Mouse (Mus musculus) cerebellum, postnatal 36 days (tissue): ENCODE measurements around the gene Dhx32.

Experiments used
- DNase-seq, 2 experiments: peaks; one replicate each; pipeline ENCODE4 v3.0.0; 2021 to 2022; ENCODE audit warnings: mixed read lengths in 2 of 2

Gene Dhx32

DNA sequence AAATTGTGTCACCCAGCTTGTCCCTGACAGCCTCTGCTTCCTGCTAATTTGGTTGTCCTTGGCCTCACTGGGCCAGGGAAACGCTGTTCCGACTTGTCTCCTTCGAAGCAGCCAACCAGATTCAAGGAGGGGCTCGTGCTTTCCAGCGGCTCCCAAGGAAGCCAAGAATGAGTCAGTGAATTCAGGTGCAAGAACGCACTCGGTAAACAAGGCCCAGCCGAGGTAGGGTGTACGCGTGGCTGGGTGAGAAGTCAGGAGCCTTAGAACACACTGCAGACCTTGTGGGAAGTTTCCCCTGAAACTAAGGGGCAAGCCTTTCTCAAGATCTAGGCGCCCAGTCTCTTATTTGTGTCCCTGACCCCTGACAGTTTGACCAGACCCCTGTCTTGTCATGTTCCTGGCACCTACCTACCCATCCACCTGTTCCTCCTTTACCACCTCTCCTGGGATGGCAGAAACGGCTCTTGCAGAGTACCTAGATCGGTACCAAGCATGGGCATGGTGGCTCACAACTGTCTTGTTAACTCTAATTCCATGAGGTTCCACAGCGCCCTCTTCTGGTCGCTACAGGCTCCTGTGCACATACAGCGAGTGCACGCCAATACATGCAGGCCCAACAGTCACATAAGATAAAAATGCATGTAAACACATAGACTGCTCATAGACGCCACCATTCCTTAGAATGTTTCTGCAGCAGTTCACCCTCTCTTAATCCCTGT is at the start of gene Dhx32:
Gene Dhx32, minus strand, starts transcription at position 10 of the 719 bp plus-strand sequence.
- peak; percentile 75 to 79 for DNase-seq

DNA sequence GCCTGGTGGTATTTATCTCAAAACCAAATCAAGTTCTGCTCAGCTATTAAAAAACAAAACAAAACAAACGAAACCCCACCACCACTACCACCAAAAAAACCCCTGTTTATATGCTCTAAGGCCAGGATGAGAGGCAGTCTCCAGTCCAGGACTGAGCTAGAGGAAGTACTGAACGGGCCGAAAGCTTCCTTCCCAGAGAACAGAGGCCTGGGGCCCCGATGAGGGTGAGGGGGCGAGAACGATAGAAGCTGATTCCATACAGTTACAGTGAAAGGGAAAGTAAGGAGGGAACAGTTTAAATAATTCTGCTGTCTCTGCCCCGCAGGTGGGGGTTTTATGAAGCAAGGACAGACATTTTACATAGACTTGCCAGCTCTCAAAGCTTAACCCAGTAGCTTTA is 47.1 kb upstream of the Dhx32 start:
- DNase-seq = no peak

DNA sequence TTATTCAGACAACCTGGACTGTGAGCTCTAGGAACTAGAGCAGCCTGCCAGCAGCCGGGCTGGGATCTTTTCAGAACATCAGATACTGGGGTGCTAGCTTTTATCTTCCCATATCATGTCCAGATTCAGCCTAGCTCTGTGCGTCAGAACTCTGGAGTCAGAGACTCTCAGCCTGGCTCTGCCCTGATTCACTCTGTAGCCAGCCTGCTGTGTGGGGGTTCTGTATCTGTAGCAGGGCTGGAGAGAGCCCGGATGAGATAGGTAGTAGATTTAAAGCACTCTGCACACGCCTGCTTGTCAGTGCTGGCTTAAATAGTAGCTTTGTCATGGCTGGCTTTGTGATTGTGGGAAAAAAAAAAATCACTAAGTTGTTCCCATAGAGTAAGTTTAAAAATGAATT is 46.0 kb upstream of the Dhx32 start:
- no peak for DNase-seq

DNA sequence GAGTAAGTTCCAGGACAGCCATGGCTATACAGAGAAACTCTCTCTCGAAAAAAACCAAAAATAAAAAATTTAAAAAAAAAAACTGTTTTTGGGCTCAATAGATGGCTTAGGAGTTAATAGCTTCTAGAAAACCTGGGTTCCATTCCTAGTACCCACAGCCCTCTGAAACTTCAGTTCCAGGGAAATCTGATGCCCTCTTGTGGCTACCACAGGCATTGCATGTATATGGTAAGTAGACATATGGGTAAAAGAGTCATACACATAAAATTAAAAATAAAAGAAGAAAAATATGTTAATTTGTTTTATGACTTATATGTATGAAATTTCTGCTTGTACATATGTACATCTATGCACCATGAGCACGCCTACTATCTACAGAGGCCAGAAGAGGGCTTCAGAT is 42.1 kb upstream of the Dhx32 start:
- DNase-seq = no peak

DNA sequence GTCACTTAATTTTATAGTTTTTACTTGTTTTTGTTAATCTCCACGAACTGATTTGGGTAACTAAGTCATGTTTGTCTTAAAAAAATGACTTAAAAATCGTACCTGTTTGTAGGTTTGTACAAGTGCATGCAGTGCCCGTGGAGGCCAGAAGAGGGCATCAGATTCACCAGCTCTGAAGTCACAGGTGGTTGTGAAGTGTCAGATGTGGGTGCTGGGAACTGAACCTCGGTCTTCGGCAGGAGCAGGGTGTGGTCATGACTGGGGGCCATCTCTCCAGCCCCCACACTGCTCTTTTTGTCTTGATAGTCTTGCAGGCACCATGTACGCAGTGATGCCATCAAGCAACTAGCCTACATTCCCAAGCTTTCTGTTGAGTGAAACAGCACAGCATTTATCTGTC is 41.2 kb upstream of the Dhx32 start:
- no peak for DNase-seq

DNA sequence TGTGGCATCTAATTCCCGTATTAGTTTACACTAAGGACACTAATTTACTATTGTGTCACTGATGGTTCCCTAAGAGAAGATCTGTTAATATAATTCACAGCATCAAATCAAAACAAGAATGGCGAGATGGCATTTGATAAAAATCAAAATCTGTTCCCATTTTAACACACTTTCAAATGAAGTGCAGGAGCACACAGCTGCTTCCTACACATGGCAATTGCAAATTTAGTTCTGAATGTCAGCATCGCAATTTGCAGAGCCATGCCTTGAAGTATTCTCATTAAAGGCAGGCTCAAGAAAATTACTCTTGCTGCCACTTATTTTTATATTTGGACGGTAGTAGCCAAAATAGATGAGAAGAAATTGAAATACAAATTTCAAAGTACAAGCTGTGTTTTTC is 30.8 kb upstream of the Dhx32 start:
- no peak for DNase-seq

DNA sequence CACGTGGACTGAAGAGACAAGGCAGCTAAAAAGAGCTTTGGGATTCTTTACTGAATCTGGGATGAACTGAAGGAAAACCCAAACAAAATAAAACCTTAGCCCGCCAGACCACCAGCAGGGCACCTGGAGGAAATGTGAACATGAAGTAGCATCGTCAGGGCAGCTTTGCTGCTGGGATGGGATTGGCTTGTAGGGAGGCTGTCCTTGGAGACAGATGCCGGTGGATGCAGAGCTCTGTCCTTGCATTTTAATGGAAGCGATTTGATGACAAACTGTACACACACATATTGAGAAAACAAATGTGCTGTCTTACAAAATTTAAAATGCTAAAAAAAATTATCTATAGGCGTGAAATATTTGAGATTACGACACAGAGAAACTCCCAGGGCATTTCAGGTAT is 30.4 kb upstream of the Dhx32 start:
- DNase-seq = no peak

DNA sequence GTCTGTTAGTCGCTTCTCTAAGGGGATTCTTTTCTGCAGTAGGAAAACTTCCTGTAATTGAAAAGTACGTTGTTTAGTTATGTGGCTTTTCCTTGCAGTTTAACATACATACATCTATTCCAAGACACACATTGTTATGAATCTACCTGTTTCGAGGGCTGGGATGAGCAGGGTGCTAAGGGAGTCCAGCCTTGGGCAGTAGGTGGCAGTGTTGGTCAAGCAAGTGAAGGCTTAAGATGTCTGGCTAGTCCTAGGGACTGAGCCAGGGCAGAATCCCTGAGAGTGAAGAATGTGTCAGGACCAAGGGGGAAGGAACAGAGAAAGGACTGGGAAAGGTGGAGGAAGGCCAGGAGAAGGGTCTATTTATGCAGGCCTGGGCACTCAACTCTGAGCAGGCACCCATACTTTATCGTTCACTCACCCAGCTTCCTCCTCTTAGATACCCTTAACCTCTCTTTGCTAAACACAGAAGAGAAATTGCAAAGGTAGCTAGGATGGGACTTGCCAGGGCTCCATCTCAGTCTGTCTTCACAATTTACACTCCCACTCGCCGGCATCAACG is 23.2 kb upstream of the Dhx32 start:
- DNase-seq = peak; percentile 66 to 76

DNA sequence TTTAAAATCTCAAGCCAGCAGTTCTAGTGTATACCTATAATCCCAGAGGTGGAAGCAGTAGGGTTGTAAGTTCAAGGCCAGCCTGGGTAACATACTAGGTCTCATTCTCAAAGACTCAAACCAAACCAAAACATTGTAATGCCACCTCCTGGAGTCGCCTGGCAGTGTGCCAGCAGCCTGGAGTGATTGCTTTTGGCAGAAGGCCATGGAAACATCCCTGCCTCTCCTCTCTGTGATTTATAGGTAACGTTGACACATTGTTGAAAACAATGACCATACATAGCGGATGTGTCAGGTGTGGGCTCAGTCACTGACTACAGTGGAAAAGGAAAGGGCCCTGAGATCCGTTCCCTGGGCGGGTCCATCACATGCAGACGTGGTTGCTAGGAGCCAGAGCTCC is 19.3 kb upstream of the Dhx32 start:
- DNase-seq = no peak

DNA sequence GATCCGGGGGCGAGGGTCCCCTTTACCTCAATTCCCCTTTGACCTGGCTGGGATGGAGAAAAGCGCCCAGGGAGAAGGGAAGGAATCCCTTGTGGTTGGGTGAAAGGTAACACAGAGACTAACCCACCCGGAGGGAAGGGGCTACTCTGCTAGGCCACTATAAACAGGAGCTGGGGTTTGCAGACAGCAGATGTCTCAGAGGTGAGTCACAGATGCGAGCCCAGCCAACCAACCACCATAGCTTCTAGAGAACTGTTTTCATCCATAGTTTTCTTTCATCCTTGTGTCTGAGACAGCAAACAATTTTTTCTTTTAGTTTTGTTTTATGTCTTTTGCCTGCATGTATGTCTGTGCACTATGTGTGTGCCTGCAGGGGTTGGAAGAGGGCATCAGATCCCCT is 17.4 kb upstream of the Dhx32 start:
- DNase-seq = no peak

DNA sequence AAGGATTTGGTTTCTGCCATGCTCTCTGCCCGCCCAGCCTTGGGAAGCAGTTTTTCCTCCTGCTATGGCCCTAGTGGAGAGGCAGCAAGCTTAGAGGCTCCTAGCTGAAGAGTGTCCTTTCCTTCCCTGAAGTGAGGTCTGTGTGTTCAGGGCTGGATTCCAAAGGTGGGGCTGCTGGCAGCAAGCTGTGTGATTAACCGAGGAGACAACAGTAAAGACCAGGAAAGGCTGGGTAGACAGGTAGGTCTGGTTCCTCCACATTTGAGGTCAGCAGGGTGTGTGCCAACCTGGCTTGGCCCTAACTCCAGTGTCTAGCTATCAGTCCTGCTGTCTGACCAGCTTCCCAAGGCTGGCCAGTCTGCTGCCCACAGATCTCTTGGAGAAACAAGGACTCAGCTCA is 12.2 kb upstream of the Dhx32 start:
- peak in 1 of 2 experiments; percentile 16 for DNase-seq

DNA sequence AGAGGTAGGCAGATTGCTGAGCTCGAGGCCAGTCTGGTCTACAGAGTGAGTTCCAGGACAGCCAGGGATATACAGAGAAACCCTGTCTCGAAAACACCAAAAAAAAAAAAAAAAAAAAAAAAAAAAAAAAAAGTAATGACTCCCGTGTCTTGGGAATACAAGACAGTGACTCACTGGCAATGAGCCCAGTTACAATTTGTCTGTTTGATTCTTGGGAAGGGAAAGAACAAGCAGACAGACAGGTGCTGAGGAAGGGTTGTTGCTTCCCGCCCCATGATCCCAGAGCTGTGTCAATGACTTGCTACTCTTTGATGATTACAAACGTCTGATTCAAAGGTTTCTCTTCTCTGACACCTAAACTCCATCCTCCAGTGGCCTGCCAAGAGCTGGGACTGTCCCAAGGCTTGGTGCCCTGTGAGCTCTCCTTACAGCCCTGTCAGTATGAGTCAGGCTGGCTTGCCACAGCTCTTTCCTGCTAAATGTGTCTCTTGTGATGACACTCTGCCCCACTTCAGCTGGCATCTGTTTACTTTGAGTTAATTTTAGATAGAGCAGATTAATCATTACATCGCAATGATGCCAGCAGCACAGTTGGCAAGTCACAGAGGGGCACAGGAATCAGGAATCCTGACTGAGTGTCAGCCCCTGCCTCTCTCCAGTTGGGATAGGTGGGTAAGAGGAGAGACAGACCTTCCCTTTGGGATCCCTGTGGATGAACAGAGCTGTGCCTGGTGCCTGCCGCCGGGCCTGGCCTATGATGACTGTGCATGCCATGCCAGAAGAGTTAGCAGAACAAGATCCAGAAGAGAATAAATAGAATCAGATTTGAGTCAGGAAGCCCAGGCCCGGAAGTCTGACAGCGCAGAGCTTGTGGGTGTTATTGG is 11.0 kb upstream of the Dhx32 start:
- DNase-seq = peak; percentile 47 to 65

DNA sequence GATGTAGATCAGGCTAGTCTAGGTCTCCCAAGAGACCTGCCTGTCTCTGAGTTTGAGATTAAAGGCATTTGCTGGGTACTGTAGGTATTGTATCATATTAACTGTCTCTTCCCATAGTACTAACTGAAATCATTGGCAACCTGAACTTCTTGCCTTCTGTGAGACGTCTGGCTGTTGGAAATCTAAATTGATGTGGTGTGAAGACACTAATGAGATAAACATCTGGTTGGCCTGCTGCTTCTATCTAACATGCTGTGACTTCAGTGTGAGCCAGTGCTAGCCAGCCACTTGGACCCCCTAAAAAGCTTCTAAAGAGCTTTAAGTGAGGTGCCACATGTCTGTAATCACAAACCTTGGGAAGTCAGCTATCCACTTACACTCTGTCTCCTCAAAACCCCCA is 10.2 kb upstream of the Dhx32 start:
- DNase-seq = no peak

DNA sequence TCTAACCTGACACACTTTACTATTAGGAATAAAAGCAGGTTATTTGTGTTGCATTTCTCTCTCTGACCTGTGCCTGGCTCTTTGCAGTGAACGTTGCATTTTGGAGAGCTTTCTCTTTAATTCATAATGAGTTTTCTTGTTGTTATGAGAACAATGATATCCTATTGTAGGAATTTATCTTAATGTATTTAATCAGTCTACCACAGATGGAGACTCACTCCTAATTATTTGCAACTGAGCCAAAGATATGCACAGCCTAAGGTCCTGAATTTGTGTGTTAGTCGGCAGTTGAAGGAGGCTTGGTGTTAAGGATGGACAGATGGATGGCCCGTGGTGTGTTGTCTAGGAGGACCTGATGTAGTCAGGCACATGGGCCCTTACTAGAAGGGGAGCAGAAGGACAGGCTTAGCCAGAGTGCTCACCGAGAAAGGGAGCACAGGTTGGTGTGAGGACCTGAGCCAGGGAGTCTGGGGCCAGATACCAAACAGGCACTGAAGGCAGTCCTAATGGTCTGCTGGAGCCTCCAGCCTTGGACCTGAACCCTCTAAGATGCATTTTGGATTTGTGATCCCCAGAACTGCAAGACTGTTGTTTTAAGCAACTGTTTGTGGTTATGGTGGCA is 8.2 kb upstream of the Dhx32 start:
- no peak for DNase-seq

DNA sequence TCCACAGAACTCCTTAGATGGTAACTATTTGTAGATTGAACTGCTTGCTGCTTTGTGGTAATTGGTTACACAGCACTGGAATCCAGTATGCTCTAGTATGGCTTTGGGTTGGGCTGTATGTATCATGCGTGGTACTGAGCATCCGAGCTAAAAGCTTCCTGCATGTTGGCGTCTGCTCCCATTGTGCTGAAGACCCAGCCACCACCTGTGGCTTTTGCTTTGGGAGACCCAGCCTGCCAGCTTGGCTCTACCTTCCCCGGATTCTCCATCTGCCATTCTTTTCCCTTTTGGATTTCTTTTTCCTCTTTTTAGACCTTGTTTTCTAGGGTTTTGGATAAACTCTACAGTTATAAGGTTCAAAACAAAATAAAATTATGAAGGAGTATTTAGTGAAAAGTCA is 7.6 kb upstream of the Dhx32 start:
- no peak for DNase-seq

DNA sequence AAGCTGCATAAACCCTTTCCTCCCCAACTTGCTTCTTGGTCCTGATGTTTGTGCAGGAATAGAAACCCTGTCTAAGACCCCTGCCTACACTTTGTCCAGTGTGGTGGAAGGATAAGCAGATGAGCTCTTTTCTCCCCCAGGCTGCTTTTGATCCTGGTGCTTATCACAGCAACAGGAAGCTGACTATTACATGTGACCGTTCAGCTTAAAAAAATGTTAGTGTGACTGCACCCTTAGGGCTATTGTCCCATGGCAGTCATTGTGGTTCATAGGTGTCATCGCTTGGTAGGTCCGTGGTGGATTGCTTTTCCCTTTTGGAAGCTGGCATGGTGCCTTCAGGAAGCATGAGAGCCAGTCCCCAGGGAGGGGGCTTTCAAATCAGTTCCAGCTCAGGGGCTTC is 5.6 kb upstream of the Dhx32 start:
- no peak for DNase-seq

DNA sequence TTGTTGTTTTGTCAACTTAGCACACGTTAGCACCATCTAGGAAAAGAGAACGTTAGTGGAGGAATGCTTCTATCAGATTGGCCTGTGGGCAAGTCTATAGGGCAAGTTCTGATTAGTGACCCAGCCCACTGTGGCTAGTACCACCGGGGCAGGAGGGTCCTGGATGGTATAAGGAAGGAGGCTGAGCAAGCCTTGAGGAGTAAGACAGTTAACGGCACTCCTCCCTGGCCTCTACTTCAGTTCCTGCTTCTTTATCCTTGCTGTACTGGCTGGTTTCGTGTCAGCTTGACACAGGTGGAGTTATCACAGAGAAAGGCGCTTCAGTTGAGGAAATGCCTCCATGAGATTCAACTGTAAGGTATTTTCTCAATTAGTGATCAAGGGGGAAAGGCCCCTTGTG is 5.0 kb upstream of the Dhx32 start:
- DNase-seq = no peak

DNA sequence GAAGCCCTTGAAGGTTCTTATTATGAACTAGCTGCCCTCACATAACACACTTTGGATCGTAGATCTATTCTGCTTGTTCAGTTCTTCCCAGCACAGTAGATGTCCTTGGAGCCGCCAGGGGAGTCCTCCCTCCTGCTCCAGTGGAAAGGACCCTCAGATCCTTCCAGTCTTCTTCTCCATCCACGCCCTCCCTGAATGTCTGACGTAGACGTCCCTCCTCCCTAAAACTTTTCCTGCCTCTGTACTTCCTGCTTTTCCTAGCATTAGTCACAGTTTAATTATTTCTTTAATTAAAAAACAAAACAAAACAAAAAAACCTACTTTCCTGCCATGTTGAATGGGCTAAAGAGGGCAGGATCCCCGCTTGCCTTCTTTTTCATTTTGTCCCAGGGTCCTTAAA is 535 bp downstream of the Dhx32 start:
- DNase-seq = no peak

DNA sequence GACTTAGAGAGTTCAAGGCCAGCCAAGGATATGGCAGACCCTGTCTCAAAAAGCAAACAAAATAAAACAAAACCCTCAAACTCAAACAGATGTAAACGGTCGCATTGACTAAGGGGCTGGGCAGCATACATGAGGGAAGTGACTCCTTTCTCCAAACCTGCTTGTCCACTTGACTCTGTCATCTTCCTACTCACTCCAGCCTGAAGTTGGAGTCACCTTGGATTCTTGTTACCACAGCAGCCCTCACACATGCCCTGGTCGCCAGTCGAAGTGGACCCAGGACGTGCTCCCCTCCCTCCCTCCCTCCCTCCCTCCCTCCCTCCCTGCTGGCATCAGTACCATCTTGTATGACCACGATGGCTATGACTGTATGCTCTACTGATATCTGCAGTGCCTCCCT is 943 bp downstream of the Dhx32 start:
- DNase-seq = no peak

DNA sequence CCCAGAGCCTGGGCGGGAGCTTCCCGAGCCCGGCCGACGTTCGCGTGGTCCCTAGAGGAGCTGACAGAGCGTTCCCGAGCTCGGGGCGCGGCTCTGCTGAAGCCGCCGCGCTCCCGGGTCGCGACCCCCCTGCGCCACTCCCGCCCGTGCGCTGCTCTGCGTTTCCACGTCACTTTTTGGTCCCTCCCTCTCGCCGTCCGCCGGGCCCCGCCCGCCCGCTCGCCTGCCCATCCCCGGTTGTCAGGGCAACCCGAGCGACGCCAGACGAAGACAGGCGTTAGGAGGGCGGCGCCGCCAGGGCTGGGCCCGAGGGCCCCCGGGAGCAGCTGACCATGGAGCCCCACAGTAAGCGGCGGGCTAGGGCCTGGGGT is 5.9 kb downstream of the Dhx32 start, which contains the start of gene Fank1:
Gene Fank1, plus strand, starts transcription at position 236 of the 371 bp plus-strand sequence.
- DNase-seq = peak; percentile 83 to 88

DNA sequence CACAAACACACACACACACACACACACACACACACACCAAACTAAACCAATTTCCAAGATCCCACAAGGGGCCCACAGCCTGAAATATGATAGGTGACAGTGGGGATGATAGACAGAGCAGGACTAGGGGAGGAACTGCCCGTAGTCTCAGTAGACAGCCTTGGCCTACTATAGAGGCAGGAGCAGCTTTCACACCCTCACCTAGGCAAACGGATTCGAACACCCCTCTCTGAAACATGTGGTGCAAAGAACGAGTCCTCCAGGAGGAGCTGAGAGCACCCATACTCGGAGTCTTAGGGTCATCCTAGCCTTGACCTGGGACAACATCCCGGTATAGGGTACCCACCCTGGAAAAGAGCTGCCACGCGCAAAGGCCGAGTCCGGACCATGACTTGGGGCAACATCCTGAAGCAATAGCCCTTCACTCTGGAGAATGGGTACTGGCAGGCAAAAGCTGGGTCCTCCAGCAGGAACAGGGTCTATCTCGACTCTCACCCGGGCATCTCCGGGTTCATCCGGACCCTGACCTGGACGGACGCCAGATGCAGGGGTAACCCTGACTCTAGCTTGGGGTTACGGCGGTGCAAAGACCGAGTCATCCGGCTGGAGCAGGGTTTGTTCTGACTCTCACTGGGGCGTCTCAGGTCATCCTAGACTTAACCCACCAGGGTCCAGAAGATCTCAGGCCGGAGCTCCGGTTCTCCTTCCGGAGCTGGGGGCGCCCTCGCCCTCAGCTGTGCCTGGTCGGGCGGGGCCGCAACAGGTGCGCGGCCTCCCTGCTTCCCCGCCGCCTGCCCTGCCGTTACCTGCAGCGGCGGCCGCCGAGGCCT is 6.5 kb downstream of the Dhx32 start:
- DNase-seq = peak in 1 of 2 experiments; percentile 50

DNA sequence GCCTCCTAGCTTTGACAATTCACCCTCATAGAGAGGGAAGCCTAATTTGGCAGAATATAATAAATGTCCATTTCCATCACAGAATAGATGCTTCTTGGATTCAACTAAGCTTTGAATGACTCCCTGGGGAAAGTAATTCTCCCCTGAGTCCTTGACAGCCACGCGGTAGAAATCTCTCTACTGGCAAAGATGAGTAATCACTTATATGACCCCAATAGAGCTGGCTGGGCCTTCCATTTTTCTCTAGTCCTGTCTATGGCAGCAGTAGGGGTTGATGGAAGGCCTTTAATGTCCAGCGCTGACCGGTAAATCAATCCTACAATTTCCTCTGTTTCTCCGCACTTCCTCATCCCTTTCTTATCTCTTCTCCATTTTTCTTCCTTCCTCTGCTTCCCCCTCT is 7.3 kb downstream of the Dhx32 start:
- DNase-seq = no peak

DNA sequence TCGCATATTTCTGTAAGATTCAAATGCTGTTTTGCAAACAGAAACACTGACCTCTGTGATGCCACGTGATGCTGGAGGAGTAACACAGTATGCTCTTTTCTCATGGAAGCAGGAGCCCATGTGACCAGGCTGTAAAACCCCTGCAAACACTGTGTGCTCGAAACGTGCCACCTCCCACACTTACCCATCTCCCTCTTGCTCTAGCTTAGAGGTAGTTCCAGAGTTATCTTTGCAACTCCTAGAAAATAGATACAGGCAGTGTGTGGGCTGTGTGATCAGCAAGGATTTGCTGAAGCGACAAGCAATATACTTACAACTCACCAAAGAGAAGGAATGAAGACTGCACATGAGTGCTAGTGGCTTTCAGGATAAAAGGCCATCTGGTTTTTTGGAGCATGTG is 14.0 kb downstream of the Dhx32 start:
- DNase-seq = no peak
